24 mouse cellular contexts compared by ENCODE assay signal in genomic region chr6:17828382-17828781, GRCm38 (mm10).
DNase-seq lines count a peak whose midpoint lies in the region; ATAC-seq and TF ChIP-seq lines count a peak whose summit lies in the region.
"Had no signal": no experiment of that assay in that cellular context is flagged by ENCODE, and none has a peak within 500 bp of the region (broad histone marks: within the 10 kb centered on the region; RNA-seq: fewer than 3 reads in every experiment).

No protein-coding gene starts in this region.

- H3K4me3 ChIP-seq in forebrain, postnatal 0 days (ENCODE audit: low read depth, low read length), result no peak overlapping the region
- no peak overlapping the region for H3K4me3 ChIP-seq in forebrain, embryonic 14.5 days (ENCODE audit: low read depth, low read length)
- H3K4me3 ChIP-seq in lung, embryonic 14.5 days (ENCODE audit: low read depth, low read length), result no peak overlapping the region
- H3K4me3 ChIP-seq: gastrocnemius, adult 2 months; heart, adult 2 months; hindbrain, embryonic 13.5 days; liver, embryonic 15.5 days; neural tube, embryonic 12.5 days had no signal

- no peak overlapping the region for H3K4me2 ChIP-seq in forebrain, postnatal 0 days (ENCODE audit: low read depth)
- no peak overlapping the region for H3K4me2 ChIP-seq in forebrain, embryonic 14.5 days (ENCODE audit: low read length)
- H3K4me2 ChIP-seq in lung, embryonic 14.5 days, result no peak overlapping the region
- H3K4me2 ChIP-seq: hindbrain, embryonic 13.5 days; liver, embryonic 15.5 days; midbrain, embryonic 11.5 days; neural tube, embryonic 12.5 days had no signal

- no peak for TF ChIP-seq CTCF in forebrain, postnatal 0 days (IDR thresholded peaks at IDR 0.05; ENCODE audit: low read depth)
- TF ChIP-seq CTCF in lung, embryonic 14.5 days (IDR thresholded peaks at IDR 0.05; ENCODE audit: low read depth), result no peak

- H3K9me3 ChIP-seq in forebrain, postnatal 0 days (ENCODE audit: low read length), result no peaks in the 10 kb centered on the region
- no peaks in the 10 kb centered on the region for H3K9me3 ChIP-seq in forebrain, embryonic 14.5 days (replicated peaks; ENCODE audit: control insufficient read depth, low read length)
- peaks cover 4% of the 10 kb centered on the region; the same call in 1 of the 2 replicates for H3K9me3 ChIP-seq in lung, embryonic 14.5 days (ENCODE audit: low read depth, low read length)
- H3K9me3 ChIP-seq: liver, embryonic 15.5 days; neural tube, embryonic 12.5 days had no signal

- H3K36me3 ChIP-seq in forebrain, postnatal 0 days (ENCODE audit: insufficient read depth), result peaks cover 13% of the 10 kb centered on the region
- 0 out of 2 replicates have a peak, but pooled peaks cover 6% of the 10 kb centered on the region for H3K36me3 ChIP-seq in forebrain, embryonic 14.5 days (ENCODE audit: control insufficient read depth, insufficient read depth, low read length)
- 0 out of 2 replicates have a peak, but pooled peaks cover 4% of the 10 kb centered on the region for H3K36me3 ChIP-seq in lung, embryonic 14.5 days (ENCODE audit: insufficient read depth)

- no peaks in the 10 kb centered on the region for H3K4me1 ChIP-seq in forebrain, postnatal 0 days (ENCODE audit: insufficient read depth)
- H3K4me1 ChIP-seq in forebrain, embryonic 14.5 days (ENCODE audit: control insufficient read depth, insufficient read depth, low read length), result no peaks in the 10 kb centered on the region
- H3K4me1 ChIP-seq in lung, embryonic 14.5 days (ENCODE audit: insufficient read depth), result no peaks in the 10 kb centered on the region
- H3K4me1 ChIP-seq: hindbrain, embryonic 13.5 days; neural tube, embryonic 12.5 days had no signal

- 0 out of 2 replicates have a peak, but pooled peaks have one; percentile 10 for ATAC-seq in forebrain, postnatal 0 days
- ATAC-seq in forebrain, embryonic 14.5 days, result no peak
- ATAC-seq in lung, embryonic 14.5 days (ENCODE audit: insufficient read depth), result peak; percentile 74; the same call in 1 of the 2 replicates
- ATAC-seq: CD4-positive, CD25-positive, alpha-beta regulatory T cell, adult 4 months; intestine, embryonic 16.5 days; lung, postnatal 0 days; midbrain, embryonic 16.5 days had no signal

- no peak overlapping the region for H3K27ac ChIP-seq in forebrain, postnatal 0 days (ENCODE audit: low read depth, low read length)
- H3K27ac ChIP-seq in forebrain, embryonic 14.5 days (ENCODE audit: low read depth, low read length), result no peak overlapping the region
- no peak overlapping the region for H3K27ac ChIP-seq in lung, embryonic 14.5 days (ENCODE audit: low read depth)
- H3K27ac ChIP-seq: gastrocnemius, adult 2 months; heart, adult 2 months; hindbrain, embryonic 13.5 days; kidney, postnatal 0 days; liver, embryonic 15.5 days; neural tube, embryonic 12.5 days had no signal

- 80% methylated on average over 4 of the region's 4 CpGs for WGBS in forebrain, postnatal 0 days
- WGBS in forebrain, embryonic 14.5 days, result 84% methylated on average over 4 of the region's 4 CpGs
- 54% methylated on average over 4 of the region's 4 CpGs for WGBS in lung, embryonic 14.5 days

- no peak overlapping the region for H3K9ac ChIP-seq in forebrain, postnatal 0 days
- no peak overlapping the region for H3K9ac ChIP-seq in forebrain, embryonic 14.5 days (ENCODE audit: low read length)
- no peak overlapping the region for H3K9ac ChIP-seq in lung, embryonic 14.5 days
- H3K9ac ChIP-seq: hindbrain, embryonic 13.5 days; liver, embryonic 15.5 days; neural tube, embryonic 12.5 days had no signal

- no peaks in the 10 kb centered on the region for H3K27me3 ChIP-seq in forebrain, postnatal 0 days (ENCODE audit: insufficient read depth, low read length)
- no peaks in the 10 kb centered on the region for H3K27me3 ChIP-seq in forebrain, embryonic 14.5 days (replicated peaks; ENCODE audit: control insufficient read depth, insufficient read depth, low read length)
- no peaks in the 10 kb centered on the region for H3K27me3 ChIP-seq in lung, embryonic 14.5 days (ENCODE audit: insufficient read depth, low read length)
- H3K27me3 ChIP-seq: hindbrain, embryonic 13.5 days; liver, embryonic 15.5 days; neural tube, embryonic 12.5 days had no signal

- DNase-seq in forebrain, postnatal 0 days, result no peak
- DNase-seq in forebrain, embryonic 14.5 days (ENCODE audit: low spot score), result no peak
- peak; percentile 36 for DNase-seq in lung, embryonic 14.5 days
- DNase-seq in lung, postnatal 14 days, result no peak
- peak; percentile 28 for DNase-seq in thymus, postnatal 14 days
- no peak for DNase-seq in thymus, adult 18-20 months
- DNase-seq in thymus, postnatal 4 days, result peak; percentile 14
- DNase-seq in embryo, embryonic 10 days (ENCODE audit: low spot score), result no peak
- DNase-seq: adrenal gland, postnatal 25 days; cerebellum, adult 18-20 months; gastrocnemius, adult 2 months; gastrocnemius, postnatal 36 days; heart, adult 2 months; kidney, adult 8-10 months; kidney, postnatal 4 days had no signal

Comparison
In these comparisons a context has a peak if more than half of its experiments do, and no peak if none do; other contexts are left out.
1. DNase-seq: peak in lung, embryonic 14.5 days (single experiment), thymus, postnatal 14 days (single experiment) and thymus, postnatal 4 days (single experiment); none in forebrain, postnatal 0 days (single experiment), forebrain, embryonic 14.5 days (single experiment), lung, postnatal 14 days (single experiment), thymus, adult 18-20 months (0 of 2) and embryo, embryonic 10 days (single experiment).